Mouse (Mus musculus) granulocyte monocyte progenitor cell, adult 5-6 weeks (primary cell): ENCODE results near the gene Cd320. TPM values are rescaled to one million over a fixed set of nuclear protein-coding genes. Genes with fewer than 3 reads are reported as not detected.
A peak's percentile ranks its signal among the peaks of the same experiment; 100 is the strongest.
"Not testable (repeated sequence)": the region's sequence is repeated elsewhere in the genome, so short reads cannot be mapped to it uniquely, and the experiment has no call there.

Source experiments
- ATAC-seq: replicated peaks from 2 replicates; pipeline ENCODE4 v1.8.0; 2016; ENCODE audit warnings: mild to moderate bottlenecking, moderate TSS enrichment, inconsistent platforms; ENCODE audit not compliant: poor library complexity, severe bottlenecking
- total RNA-seq, 2 experiments: library from RNA; stranded (forward) in 1 of 2; stranded (reverse) in 1 of 2; fragments of 200-712, 200-1000 nt in 1 of 2; fragments of >200 nt in 1 of 2; fragmentation: Nextera tagmentation in 1 of 2; gene quantifications; 2 replicates each; pipeline ENCODE4 v1.2.3; 2014 to 2017

The Cd320 gene
- total RNA-seq, 2 experiments from 2014 or later: 21.9 to 31.3 TPM

- ATAC-seq: peak; percentile 96
Measured at GRCm38 (mm10) chr17:33824084-33824996, 18.6 kb upstream of the Cd320 start, which contains the start of the genes Rps28 and Ndufa7. Gene Rps28, minus strand, starts transcription at chr17:33824562. Gene Ndufa7, plus strand, starts transcription at chr17:33824572.

GRCm38 (mm10) chr17:33824997-33825330 lies 17.9 kb upstream of the Cd320 start:
- not testable (repeated sequence) for ATAC-seq

GRCm38 (mm10) chr17:33825462-33825861 lies 17.4 kb upstream of the Cd320 start:
- no peak for ATAC-seq

- peak; percentile 47 for ATAC-seq
Measured at GRCm38 (mm10) chr17:33826850-33827249, 16.0 kb upstream of the Cd320 start.

- ATAC-seq: no peak
Measured at GRCm38 (mm10) chr17:33828892-33829291, 14.0 kb upstream of the Cd320 start.

GRCm38 (mm10) chr17:33829561-33829960 lies 13.3 kb upstream of the Cd320 start:
- ATAC-seq: no peak

GRCm38 (mm10) chr17:33844196-33844595 lies 1.3 kb downstream of the Cd320 start:
- ATAC-seq: 0 out of 2 replicates have a peak, but pooled peaks have one; percentile 10

- no peak for ATAC-seq
Measured at GRCm38 (mm10) chr17:33848139-33848538, 5.2 kb downstream of the Cd320 start.

GRCm38 (mm10) chr17:33851331-33851730 lies 8.4 kb downstream of the Cd320 start:
- no peak for ATAC-seq

GRCm38 (mm10) chr17:33857816-33858215 lies 14.9 kb downstream of the Cd320 start:
- ATAC-seq: no peak

GRCm38 (mm10) chr17:33865330-33866030 lies 22.6 kb downstream of the Cd320 start:
- ATAC-seq: peak; percentile 92

GRCm38 (mm10) chr17:33873537-33873936 lies 30.6 kb downstream of the Cd320 start, which contains the start of gene Gm7029:
Gene Gm7029, plus strand, starts transcription at chr17:33873837.
- not testable (repeated sequence) for ATAC-seq

GRCm38 (mm10) chr17:33874411-33874810 lies 31.5 kb downstream of the Cd320 start:
- no peak for ATAC-seq

GRCm38 (mm10) chr17:33875797-33876196 lies 32.9 kb downstream of the Cd320 start:
- ATAC-seq: not testable (repeated sequence)

- not testable (repeated sequence) for ATAC-seq
Measured at GRCm38 (mm10) chr17:33884320-33884719, 41.4 kb downstream of the Cd320 start.

- not testable (repeated sequence) for ATAC-seq
Measured at GRCm38 (mm10) chr17:33887802-33888201, 44.9 kb downstream of the Cd320 start.

GRCm38 (mm10) chr17:33888230-33888629 lies 45.3 kb downstream of the Cd320 start:
- not testable (repeated sequence) for ATAC-seq

GRCm38 (mm10) chr17:33889941-33890532 lies 47.1 kb downstream of the Cd320 start:
- ATAC-seq: not testable (repeated sequence)

GRCm38 (mm10) chr17:33890533-33891059 lies 47.7 kb downstream of the Cd320 start, which contains the start of gene Kifc1:
Gene Kifc1, minus strand, starts transcription at chr17:33890661.
- ATAC-seq: peak; percentile 99

- no peak for ATAC-seq
Measured at GRCm38 (mm10) chr17:33891357-33891756, 48.5 kb downstream of the Cd320 start.
